Mouse (Mus musculus) ovary, postnatal 10 days (tissue): Measurements from ENCODE around the gene Ass1.
A peak's percentile ranks its signal among the peaks of the same experiment; 100 is the strongest.

Experiments used
- DNase-seq: peaks from one replicate; pipeline ENCODE4 v3.0.0; 2022; ENCODE audit warnings: low spot score

Gene Ass1

DNA sequence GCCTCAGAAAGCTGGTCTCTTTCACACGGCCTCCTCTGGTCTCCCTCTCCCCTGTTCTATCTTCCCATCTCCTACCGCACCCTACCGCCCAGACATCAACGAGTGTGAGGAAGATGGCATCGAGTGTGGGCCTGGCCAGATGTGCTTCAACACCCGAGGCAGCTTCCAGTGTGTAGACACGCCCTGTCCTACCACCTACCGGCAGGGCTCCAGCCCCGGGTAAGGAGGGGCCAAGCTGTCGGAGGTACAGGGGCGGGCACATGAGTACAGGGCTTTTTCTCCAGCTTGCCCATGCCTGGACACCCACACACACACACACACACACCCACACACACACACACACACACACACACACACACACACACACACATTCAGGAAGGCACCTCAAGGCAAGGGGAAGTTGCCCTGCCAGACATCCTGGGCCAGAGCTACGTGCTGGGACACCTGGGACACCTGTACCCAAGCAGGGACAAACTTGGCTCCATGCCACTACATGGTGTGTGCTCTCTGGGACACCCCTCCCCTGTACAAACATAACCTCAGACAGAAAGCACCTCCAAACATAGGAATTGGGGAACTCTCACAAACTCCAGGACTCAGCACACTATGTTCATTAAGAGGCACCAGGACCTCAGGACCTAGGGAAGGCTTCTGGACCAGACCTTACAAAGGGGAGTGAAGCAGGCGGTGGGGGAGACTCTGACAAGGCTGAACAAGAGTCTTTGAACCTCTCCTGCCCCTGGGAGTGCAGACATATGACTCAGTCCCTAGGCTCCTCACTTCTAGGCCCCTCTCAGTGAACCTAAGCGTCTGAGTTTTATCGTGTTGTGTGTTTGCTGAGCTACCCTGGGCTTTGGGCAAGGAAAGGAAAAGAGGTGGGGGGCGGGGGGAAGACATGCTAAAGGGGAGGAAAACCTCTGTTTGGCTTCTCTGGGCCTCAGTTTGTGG, 10.7 kb upstream of the Ass1 start:
- DNase-seq = no peak

DNA sequence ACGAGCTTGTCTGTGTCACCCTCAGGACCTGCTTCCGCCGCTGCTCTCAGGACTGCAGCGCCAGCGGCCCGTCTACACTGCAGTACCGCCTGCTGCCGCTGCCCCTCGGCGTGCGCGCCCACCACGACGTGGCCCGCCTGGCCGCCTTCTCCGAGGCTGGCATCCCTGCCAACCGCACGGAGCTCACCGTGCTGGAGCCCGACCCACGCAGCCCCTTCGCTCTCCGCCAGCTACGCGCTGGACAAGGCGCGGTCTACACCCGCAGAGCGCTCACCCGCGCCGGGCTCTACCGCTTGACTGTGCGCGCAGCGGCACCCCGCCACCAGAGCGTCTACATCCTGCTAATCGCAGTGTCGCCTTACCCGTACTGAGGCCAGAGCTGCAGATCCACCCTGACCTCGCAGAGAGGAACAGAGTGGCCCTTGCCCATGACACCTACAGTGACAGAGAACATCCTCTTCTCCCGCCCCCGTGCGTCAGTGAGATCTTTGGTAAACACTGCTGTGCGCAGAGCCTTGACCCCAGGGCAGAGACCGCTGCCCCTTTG, 9.9 kb upstream of the Ass1 start:
- DNase-seq = no peak

DNA sequence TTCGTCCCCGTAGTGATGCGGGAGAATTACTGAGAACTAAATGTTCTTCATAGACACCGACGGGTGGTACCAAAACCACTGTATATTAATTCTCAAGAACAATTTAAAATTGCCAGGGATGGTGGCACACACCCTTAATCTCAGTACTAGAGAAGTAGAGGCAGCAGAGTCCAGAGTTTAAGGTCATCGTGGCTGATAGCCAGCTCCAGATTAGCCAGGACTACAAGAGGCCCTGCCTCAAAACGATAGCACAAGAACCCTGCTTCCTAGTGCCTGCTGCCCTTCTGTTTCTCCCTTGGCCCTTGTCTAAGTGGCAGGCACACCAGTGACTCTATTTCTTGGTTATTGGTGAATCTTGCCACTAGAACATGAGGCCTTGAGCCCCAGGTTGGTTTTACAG, 9.1 kb upstream of the Ass1 start:
- DNase-seq = no peak

DNA sequence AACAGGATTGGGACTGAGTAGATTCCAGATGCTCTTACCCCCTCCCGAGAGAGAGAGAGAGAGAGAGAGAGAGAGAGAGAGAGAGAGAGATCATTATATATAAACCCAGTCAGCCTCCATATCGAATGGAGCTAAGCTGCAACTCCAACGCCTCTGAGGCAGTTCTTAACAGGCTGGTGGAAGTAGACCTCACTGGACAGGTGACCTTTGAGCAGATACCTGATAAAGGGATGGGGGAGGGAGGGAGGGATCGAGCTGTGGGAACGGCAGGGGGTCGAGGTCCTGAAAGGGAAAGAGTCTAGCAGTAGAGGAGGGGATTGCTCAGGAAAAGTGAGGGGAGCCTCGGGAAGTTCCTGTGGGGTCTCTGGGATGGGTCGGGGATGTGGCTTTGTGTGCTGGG, 8.0 kb upstream of the Ass1 start:
- DNase-seq = no peak

DNA sequence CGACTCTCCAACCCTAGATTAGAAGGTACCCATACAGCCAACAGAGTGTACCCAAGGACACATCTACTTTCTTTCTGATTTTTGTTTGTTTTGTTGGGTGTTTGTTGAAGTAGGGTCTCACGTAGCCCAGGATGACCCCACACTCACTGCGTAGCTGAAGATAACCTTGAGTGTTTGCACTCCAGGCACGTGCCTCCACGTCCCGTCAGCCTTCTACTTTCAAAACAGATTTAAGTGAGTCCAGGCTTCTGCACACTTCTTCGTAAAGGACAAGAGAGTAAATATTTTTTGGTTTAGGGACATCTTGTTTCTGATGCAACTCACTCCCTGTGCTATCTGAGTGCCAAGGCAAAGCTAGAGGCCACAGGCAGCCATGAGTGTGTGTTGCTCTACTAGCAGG, 6.8 kb upstream of the Ass1 start:
- no peak for DNase-seq

DNA sequence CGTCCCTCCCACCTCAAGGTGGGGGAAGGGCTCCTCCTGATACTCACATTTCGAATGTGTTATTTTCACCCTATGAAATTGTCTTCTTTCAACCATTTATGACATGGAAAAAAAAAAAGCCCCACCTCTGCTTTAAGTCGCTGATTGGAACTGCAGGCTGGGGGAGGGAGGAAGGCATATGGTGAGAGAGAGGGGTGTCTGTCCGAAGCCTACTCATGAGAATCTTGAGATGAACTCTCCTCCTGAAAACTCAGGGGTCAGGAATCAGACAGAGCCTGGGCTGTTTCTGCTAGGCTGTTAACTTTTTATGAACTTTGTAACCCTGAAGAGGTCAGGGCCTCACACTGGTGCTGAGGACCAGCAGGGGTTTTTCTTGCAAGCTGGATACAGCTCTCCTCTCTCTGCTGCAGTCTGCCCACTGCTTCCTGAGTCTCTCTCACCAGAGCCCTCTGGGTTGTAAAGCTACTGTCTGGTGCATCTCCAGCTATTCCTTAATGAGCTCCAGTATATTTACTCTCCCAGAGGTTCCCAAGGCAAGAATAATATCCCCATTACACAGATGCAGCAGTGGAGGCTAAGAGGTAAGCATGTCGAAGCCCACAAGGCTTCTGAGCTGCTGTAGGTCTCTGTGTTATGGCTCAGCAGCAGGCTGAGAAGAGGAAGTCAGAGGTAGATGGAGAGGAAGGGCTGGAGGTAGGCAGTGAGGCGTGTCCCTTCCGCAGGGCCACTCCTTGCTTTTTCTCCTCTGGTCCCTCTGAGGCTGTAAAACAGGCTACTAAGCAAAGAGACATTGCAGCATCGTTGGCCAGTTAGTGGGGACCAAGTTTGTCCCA, 6.1 kb upstream of the Ass1 start:
- DNase-seq = no peak

DNA sequence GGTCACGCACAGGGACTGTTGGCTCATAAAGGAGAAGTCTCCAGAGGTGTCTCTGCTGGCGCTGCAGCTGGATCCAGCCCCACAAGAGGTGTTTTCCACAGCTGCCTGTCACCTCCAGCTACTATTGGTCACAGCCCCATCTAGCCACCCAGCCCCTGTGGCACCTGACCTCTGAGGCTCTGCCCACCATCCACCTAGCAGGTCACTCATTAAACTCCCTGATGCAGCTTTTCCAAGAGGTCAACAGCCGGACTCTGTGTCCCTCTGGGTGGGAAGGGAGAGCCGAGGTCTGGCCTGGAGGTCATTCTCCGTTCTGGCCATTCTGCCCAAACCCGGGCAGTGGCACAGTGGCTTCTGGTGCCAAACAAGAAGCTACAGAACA, 5.5 kb upstream of the Ass1 start:
- DNase-seq = no peak

DNA sequence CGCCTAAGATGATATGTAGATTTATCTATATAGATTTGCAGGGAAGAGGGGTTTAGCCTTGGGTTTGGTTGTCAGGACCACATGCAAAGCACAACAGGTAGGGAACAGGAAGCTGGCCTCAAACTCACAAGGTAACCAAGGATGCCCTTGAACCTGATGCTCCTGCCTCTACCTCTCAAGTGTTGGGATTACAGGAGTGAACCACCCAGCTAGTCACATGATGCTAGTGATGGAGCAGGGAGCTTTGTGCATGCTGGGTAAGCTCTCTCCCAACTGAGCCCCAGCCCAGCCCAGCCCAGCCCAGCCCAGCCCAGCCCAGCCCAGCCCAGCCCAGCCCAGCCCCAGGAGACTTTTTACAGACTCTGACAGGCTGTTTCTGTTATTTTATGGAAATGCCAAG, 2.5 kb upstream of the Ass1 start:
- no peak for DNase-seq

DNA sequence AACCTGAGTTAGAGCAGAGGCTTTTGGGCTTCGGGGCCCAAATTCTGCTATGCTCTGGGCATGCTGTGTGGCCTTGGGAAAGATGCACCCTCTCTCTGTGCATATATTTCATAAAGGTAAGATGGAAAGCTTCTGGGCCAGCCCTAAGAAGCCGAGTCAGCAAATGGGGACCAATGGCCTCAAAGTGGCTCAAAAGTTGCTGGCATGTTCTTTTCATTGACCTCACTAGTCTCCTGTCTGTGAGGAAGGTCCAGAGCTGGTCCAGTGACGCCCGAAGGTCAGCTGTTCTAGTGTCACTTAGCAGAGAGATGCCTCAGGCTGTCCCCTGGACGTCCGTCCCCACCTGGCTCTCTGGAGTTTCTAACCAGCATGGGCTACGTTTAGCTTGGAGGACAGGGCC, 1.1 kb upstream of the Ass1 start:
- DNase-seq = no peak

DNA sequence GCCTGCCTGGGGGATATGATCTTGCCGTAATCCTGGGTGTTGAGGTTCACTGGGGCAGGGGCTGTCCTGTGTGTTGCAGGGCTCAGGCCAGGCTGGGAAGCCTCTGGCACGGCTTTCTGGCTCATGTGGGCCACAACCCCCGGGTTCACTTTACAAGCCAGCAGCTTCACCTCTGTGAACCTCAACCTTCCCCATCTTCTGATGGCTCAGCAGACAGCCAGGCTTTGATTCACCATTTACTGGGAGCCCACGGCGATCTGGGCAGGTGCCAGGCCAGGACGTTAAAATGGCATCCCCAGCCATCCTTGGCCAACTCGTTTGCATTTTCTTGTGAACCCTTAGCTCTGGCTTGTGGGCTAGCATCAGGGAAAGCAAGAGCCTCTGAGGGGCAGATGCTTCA, 527 bp upstream of the Ass1 start:
- no peak for DNase-seq

DNA sequence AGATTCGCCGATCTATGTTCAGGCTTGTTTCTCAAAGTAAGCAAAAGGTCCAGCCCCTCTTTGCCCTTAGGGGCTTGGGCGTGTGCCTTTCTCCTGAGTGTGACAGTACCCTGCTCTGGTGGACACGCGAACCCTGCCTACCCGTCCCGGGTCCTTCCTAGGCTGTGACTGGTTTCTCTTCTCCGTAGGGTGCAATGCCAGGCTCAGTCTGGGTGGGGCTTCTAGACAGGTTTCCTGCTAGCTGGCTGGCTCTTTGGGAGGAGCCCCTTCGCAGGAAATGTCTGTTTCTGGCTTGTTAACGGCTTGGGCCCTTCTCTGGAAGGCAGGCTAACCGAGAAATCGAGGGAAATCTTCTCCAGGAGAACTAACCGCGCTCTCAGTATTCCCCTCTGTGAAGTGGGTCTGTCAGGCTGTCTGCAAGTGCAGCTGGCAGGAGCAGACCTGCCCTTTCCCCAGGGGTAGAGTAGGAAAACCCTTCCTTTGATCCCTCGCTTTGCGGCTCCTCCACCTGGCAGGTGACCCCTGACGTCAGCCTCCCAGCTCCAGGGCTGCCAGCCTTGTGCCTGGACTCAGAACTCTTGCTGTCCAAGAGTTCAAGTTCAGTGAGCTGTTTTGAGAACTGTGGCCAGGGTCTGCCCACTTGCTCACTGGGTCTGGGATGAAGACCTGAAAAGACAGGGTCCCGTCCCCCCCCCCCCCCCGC, 827 bp downstream of the Ass1 start:
- no peak for DNase-seq

DNA sequence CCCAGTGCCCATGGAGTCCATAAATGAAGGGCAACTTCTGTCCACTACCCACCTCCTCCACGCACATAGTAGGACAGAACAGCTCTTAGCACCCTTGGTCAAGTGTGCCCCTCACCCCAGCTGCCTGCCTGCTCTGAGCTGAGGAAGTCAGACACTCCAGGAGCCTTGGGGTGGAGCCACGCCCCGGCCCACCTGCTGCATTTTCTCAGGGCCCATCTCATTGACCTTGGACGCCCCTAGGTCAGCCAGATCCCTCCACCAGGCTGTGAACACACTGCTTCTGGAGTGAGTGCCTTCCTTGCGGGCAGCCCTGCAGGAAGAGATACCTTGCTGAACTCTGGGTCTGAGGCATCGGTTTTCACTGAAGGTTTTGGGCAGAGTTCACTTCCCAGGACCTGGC, 1.6 kb downstream of the Ass1 start:
- DNase-seq = no peak

DNA sequence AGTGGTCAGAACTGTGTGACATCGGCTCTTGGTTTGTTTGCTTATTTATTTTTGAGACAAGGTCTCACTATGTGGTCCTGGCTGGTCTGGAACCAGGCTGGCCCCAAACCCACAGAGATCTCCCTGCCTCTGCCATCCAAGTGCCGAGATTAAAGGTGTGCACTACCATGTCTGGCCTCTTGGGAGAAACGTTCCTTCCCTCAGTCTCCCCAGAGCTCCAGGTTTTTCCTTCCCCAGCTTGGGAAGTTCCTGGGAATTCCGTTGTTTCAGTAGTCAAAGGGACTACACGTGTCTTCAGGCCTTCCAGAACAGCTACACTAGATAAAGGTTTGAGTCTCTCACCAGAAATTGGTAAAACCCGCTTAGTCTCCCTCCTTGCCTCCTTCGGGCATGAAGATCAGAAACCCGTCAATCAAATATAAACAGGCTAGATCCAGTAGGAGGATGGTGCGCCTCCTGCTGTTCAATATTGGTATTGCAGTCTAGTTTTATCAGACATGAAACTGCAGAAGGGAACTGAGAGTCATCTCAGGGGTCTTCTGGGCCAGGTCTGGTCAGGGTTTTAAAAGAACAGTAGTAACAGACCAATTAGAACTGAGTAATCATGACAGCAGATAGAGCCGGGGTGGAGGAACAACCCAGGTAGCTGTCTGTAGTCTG, 2.5 kb downstream of the Ass1 start:
- no peak for DNase-seq

DNA sequence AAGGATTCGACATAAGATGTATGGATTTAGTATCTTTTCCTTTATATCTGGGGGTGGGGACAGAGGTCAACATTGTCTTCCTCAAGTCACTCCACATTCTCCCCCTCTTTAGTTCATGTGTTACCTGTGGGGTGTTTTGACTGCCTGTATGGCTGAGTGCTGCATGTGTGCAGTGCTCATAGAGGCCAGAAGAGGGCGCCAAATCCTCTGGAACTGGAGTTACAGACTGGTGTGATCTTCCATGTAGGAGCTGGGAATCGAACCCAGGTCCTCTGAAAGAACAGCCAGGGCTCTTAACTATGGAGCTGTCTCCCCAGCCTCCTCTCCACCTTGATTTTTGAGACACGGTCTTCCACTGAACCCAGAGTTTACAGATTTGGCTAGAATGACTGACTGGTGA, 3.9 kb downstream of the Ass1 start:
- DNase-seq = no peak

DNA sequence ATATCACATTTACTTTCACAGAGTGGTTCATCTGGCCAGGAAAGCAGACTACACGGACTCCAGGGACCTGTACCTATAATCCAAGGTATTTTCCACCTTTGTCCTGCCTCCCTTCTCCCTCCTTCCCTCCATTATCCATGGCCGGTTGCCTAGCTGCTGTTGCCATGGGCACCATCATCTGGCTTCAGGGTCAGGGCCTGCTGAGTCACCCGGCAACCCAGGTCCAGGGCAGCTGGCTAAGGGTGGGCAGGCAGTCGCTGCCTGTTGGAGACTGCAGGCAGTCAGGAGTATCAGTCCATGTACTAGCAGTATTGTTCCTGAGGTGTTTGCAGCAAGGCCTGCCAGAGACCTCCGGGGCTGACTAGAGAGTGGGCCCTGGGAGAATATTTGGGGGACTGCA, 4.7 kb downstream of the Ass1 start:
- no peak for DNase-seq

DNA sequence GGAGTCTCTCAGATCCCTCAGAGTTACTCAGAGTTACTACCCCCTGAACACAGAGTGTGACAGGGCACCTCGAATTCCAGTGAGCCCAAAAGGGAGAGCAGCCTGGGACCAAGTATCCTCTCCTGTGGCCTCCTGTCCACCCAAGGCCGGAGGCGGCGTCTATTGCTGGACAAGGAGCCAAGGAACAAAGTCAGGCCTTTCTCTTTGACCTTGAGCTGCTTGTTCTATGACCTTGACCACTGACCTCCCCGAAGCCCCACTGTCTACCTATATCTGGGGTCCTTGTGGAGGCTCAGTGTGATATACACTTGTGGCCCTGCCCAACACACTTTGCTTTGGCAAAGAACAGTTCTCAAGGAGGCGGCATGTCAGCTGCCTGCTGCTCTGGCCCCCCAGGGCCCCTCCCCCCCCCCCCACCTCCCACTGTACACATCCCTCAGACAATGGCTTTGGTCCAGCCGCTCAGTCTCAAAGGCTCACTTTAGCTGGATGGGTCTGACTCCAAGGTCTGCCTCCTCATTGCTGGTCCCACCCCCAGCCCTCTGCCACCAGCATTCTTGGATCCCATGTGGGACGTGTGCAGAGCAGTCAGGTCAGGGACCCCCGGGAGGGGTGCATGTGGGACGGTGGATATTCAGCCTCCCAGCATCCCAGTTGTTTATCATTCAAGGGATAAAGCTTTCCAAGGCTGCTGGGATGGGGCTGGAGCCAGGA, 6.3 kb downstream of the Ass1 start:
- DNase-seq = no peak

DNA sequence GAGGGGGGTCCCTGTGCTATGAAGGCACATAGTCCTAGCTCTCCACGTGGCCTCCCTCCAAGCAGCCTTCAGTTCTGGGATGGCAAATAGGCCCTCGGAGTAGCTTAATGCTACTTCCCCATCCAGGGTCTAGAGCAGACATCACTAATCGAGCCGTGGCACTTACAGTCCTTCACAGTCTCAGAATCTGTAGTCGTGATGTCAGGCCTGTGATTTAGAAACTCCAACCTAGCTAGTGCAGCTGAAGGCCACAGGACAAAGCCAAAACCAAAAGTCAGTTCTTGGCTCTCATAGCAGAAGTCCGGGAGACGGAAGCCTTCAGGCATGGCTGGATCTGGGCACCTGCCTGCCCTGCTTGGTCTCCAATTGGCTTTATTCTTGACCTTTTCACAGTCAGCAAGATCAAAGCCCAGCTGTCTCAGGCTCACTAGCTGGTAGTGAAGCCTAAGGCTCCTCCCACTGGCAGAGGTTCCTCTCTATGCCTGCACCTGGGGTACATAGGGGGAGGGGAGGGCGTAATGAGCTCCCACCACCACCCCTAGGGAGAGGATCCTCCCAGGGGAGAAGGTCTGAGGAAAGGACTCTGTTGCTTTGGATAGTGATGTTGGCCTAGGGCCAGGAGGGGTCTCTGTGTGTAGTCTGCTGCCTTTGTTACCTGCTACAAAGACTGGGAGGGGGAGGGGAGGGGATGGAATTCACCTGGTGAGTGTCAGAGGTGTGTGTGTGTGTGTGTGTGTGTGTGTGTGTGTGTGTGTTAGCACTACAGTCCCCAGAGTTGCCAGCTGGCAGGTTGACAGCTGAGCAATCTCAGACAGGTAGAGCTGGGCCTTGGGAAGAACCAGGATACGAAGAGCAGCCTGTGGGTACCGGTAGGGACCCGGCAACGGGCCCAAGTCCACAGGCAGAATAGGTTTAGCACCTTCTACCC, 7.5 kb downstream of the Ass1 start:
- DNase-seq = no peak

DNA sequence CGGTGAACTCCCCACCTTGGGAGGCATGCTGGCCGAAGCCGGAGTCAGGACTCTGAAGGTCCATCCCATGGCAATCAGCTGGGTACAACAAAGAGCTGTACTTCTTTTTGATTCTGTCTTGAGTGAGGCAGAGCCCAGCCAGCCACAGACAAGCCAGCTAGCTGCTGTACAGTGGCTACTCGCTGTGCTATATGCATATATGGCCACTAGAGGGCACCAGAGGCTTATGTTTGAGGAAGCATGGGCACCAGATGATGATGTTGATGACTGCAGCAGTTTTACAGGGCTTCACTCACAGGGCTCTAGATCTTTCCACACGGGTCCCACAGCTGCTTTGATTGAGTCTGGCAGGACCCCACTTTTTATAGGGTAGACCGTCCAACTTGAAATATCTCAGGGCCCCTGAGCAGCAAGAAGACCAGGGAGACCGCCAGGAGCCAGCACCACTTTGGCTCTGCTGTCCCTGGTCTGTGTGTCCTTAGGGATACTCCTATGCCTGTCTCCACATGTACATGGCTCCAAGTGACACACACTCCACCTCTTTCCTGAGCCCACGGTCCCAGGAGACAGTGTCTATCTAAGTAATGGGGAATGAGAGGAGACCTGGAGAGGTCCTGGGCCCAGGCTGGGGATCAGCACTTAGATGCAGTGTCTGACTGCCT, 13.0 kb downstream of the Ass1 start:
- DNase-seq = peak; percentile 63

DNA sequence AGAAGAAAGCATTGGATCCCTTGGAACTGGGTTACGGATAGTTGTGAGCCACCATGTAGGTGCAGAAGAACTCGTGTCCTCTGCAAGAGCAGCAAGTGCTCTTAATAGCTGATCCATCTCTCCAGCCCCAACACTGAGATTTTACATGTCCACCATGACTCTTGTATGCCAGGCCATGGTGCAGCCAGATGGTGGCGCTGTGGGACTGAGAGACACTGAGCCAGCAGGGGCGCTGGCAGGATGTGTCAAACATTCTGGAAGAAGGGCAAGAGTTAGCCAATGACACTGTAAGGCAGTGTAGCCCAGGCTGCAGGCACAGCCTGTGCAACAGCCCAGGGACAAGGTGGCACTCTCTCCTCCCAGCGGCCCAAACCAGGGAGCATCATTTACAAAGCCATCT, 14.2 kb downstream of the Ass1 start:
- DNase-seq = peak; percentile 42

DNA sequence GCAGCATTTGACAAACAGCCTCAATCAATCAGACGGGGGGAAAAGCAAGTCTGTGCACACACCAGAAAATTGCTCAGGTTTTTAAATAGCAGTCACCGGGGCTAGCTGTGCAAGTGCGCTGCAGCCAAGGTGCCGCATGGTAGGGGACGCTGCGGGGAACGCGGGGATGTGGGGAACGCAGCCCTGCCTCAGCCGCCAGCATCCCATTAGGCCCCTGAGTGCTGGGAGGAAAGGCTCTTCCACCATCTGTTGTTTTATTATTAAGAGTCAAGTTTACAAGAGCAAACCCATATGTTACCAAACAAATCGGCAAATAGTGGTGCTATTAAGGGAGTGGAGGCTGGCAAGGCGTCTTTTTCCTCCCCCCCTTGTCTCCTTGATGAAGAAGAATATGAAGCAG, 19.2 kb downstream of the Ass1 start:
- no peak for DNase-seq
